In genomic region chr2:101693577-101694215, GRCm38 (mm10) we compare ENCODE assay signal across 8 mouse cellular contexts. TPM values are rescaled to one million over a fixed set of nuclear protein-coding genes. Genes with fewer than 3 reads are reported as not detected.
A peak's percentile ranks its signal among the peaks of the same experiment; 100 is the strongest.
DNase-seq lines count a peak whose midpoint lies in the region; ATAC-seq and TF ChIP-seq lines count a peak whose summit lies in the region.

No protein-coding gene starts in this region.

- in situ Hi-C loops in ES-E14 (cut with MboI; ENCODE audit: low sequenced_read_pairs in 2 of 2, unreplicated experiment in 2 of 2): no loop called here

- H3K4me3 ChIP-seq in left cerebral cortex, adult 2 months: no peak overlapping the region
- H3K4me3 ChIP-seq in ES-E14 (ENCODE audit: insufficient read depth in 1 of 2, low read depth in 1 of 2, low read length in 2 of 2, poor library complexity in 1 of 2, severe bottlenecking in 1 of 2): no peak overlapping the region

- intact Hi-C loops in left cerebral cortex, adult 2 months (cut with DNase I): no loop called here
- intact Hi-C loops in left cerebral cortex, postnatal 36 days (cut with DNase I): no loop called here

- ATAC-seq in granulocyte monocyte progenitor cell, adult 5-6 weeks (replicated peaks; ENCODE audit: poor library complexity, severe bottlenecking): peak; percentile 54

- peak; percentile 18 for DNase-seq in cerebellum, adult 8-10 months
- DNase-seq in cerebellum, adult 11 months: no peak
- DNase-seq in left cerebral cortex, adult 2 months (ENCODE audit: extremely low spot score in 1 of 2, low spot score in 2 of 2): no peak
- DNase-seq in left cerebral cortex, postnatal 36 days (ENCODE audit: low spot score in 2 of 2): no peak
- DNase-seq in ES-E14 (ENCODE audit: low read depth, low spot score): no peak
- DNase-seq in retina, postnatal 1 day: peak; percentile 47
- no peak for DNase-seq in urinary bladder, postnatal 25 days (ENCODE audit: low spot score)

- TF ChIP-seq CTCF in left cerebral cortex, adult 2 months (IDR thresholded peaks at IDR 0.05): peak; percentile 76

- H3K27ac ChIP-seq in left cerebral cortex, adult 2 months: no peak overlapping the region
- no peak overlapping the region for H3K27ac ChIP-seq in ES-E14 (ENCODE audit: insufficient read depth, low read depth, low read length, poor library complexity, severe bottlenecking)

- H3K4me1 ChIP-seq in ES-E14 (ENCODE audit: control insufficient read depth in 2 of 2, insufficient read depth in 2 of 2, low read length in 2 of 2, poor library complexity in 1 of 2): no peaks in the 10 kb centered on the region

- H3K9me3 ChIP-seq in ES-E14 (ENCODE audit: control insufficient read depth, insufficient read depth, low read depth, low read length): no peaks in the 10 kb centered on the region

- H3K36me3 ChIP-seq in ES-E14 (ENCODE audit: control insufficient read depth, insufficient read depth, low read length, poor library complexity, severe bottlenecking): peaks cover 22% of the 10 kb centered on the region

- H3K9ac ChIP-seq in ES-E14 (ENCODE audit: insufficient read depth, low read depth, low read length, poor library complexity, severe bottlenecking): no peak overlapping the region

TF ChIP-seq in ES-E14, 5 proteins besides CTCF, POLR2A, EP300 and RAD21:
- TF ChIP-seq MAFK (IDR thresholded peaks at IDR 0.05; ENCODE audit: insufficient read depth, low read depth, low read length) (no peak), ZC3H11A (IDR thresholded peaks at IDR 0.05; ENCODE audit: borderline replicate concordance, low read depth, low read length) (peak; percentile 58; the same call in 1 of the 2 replicates)

RNA-seq across cellular contexts. Expression of gene Traf6, which starts 15.5 kb away (rescaled TPM):
- 10 to 100 TPM; 12.6 to 12.9 TPM for total RNA-seq in left cerebral cortex, adult 2 months (2021)
- 10 to 100 TPM; 10.3 to 11.5 TPM for total RNA-seq in left cerebral cortex, postnatal 36 days (2021)
- 9.5 and 10.5 TPM in 2 replicates for total RNA-seq in ES-E14 (2012; rRNA removed)
- 21.6 and 21.9 TPM in 2 replicates for total RNA-seq in granulocyte monocyte progenitor cell, adult 5-6 weeks (2014; fragmentation: Nextera tagmentation)
- 15.3 and 22.9 TPM in 2 replicates for total RNA-seq in granulocyte monocyte progenitor cell, adult 5-6 weeks (2017)

RNA-seq across cellular contexts. Expression of gene B230118H07Rik, which starts 44.4 kb away (rescaled TPM):
- total RNA-seq in left cerebral cortex, adult 2 months (2021): 10 to 100 TPM; 28.6 to 30.2 TPM
- total RNA-seq in left cerebral cortex, postnatal 36 days (2021): 10 to 100 TPM; 26.3 to 29.4 TPM
- total RNA-seq in ES-E14 (2012; rRNA removed): 11.9 and 20.2 TPM in 2 replicates
- total RNA-seq in granulocyte monocyte progenitor cell, adult 5-6 weeks (2014; fragmentation: Nextera tagmentation): 65.6 and 110 TPM in 2 replicates
- 125 and 126 TPM in 2 replicates for total RNA-seq in granulocyte monocyte progenitor cell, adult 5-6 weeks (2017)

RNA-seq across cellular contexts. Expression of gene Rag1, which starts 44.4 kb away (rescaled TPM):
- under 1 TPM; 0.19 to 0.25 TPM for total RNA-seq in left cerebral cortex, adult 2 months (2021)
- total RNA-seq in left cerebral cortex, postnatal 36 days (2021): under 1 TPM; 0.25 to 0.29 TPM
- not detected in 2 replicates for total RNA-seq in ES-E14 (2012; rRNA removed)
- total RNA-seq in granulocyte monocyte progenitor cell, adult 5-6 weeks (2014; fragmentation: Nextera tagmentation): not detected in 2 replicates
- total RNA-seq in granulocyte monocyte progenitor cell, adult 5-6 weeks (2017): not detected in 2 replicates

Comparison
In these comparisons a context has a peak if more than half of its experiments do, and no peak if none do; other contexts are left out.
1. DNase-seq: peak in cerebellum, adult 8-10 months (single experiment) and retina, postnatal 1 day (single experiment); none in cerebellum, adult 11 months (single experiment), left cerebral cortex, adult 2 months (0 of 2), left cerebral cortex, postnatal 36 days (0 of 2), ES-E14 (single experiment) and urinary bladder, postnatal 25 days (single experiment).